Mouse (Mus musculus) lung, adult 2 months (tissue): Measurements from ENCODE around the gene Ddx31. TPM values are rescaled to one million over a fixed set of nuclear protein-coding genes. Genes with fewer than 3 reads are reported as not detected.

Experiments
- DNase-seq: peaks from one replicate; pipeline ENCODE4 v3.0.0; 2022
- H3K4me1 ChIP-seq: fragments of 200-500 bp; 2 replicates; pipeline ENCODE4 v1.6.1; 2011; ENCODE audit warnings: low read length; ENCODE audit not compliant: control insufficient read depth, insufficient read depth
- H3K4me3 ChIP-seq: fragments of 200-500 bp; replicated peaks from 2 replicates; pipeline ENCODE3; 2011; ENCODE audit warnings: low read depth, mild to moderate bottlenecking, control low read depth, low read length; ENCODE audit errors: extremely low read depth
- CTCF ChIP-seq: fragments of 200-500 bp; IDR thresholded peaks from 2 replicates; pipeline ENCODE4 v1.5.1; 2011; ENCODE audit warnings: mild to moderate bottlenecking, low read length, control low read depth; ENCODE audit not compliant: insufficient read depth
- POLR2A ChIP-seq: fragments of 200-500 bp; IDR thresholded peaks from 2 replicates; pipeline ENCODE4 v1.6.1; 2011; ENCODE audit warnings: low read depth, mild to moderate bottlenecking, control low read depth, low read length, borderline replicate concordance; ENCODE audit errors: extremely low read depth
- WGBS: fragments of 180-500 bp; shearing (Covaris S2); methylation state at CpG from one replicate; pipeline ENCODE4 v1.1.7; 2018; 5-methylcytosine and 5-hydroxymethylcytosine counted together
- polyA plus RNA-seq: library from polyadenylated mRNA; depleted of rRNA; stranded (reverse); fragments of >200 nt; gene quantifications from 2 replicates; pipeline ENCODE4 v1.2.3, GENCODE M21; 2012

The Ddx31 gene
- polyA plus RNA-seq, 1 experiment = 3.8 TPM

GRCm38 (mm10) chr2:28916513-28916865, 76.3 kb downstream of the Ddx31 start, which contains the start of gene Barhl1:
Gene Barhl1, minus strand, starts transcription at chr2:28916668.
- WGBS = 9% methylated on average over 18 of the region's 18 CpGs
- TF ChIP-seq POLR2A = no peak
- TF ChIP-seq CTCF = no peak
- H3K4me3 ChIP-seq = no peak within 1 kb of the TSS
- no peaks in the 10 kb centered on the region for H3K4me1 ChIP-seq
- DNase-seq = no peak

- no peak overlapping the region for H3K4me3 ChIP-seq
- DNase-seq = no peak
- WGBS = 21% methylated on average over 11 of the region's 11 CpGs
- TF ChIP-seq POLR2A = no peak
- TF ChIP-seq CTCF = no peak
- no peaks in the 10 kb centered on the region for H3K4me1 ChIP-seq
Observed at GRCm38 (mm10) chr2:28917156-28917517, 76.9 kb downstream of the Ddx31 start.

- no peak for DNase-seq
- Histone ChIP-seq H3K4me1 (no peaks in the 10 kb centered on the region), H3K4me3 (no peak overlapping the region)
- 4% methylated on average over 72 of the region's 73 CpGs for WGBS
- TF ChIP-seq POLR2A (no peak), CTCF (no peak)
Observed at GRCm38 (mm10) chr2:28917518-28918361, 77.5 kb downstream of the Ddx31 start.

- no peak overlapping the region for H3K4me3 ChIP-seq
- DNase-seq = no peak
- H3K4me1 ChIP-seq = no peaks in the 10 kb centered on the region
- no peak for TF ChIP-seq POLR2A
- WGBS = 1% methylated on average over 4 of the region's 4 CpGs
Observed at GRCm38 (mm10) chr2:28919001-28919400, 78.8 kb downstream of the Ddx31 start.

- WGBS = 4% methylated on average over 4 of the region's 4 CpGs
- no peaks in the 10 kb centered on the region for H3K4me1 ChIP-seq
- DNase-seq = peak; percentile 45
- TF ChIP-seq CTCF = peak; percentile 92
- no peak for TF ChIP-seq POLR2A
- H3K4me3 ChIP-seq = no peak overlapping the region
Observed at GRCm38 (mm10) chr2:28923912-28924311, 83.7 kb downstream of the Ddx31 start.

GRCm38 (mm10) chr2:28930571-28930970, 90.4 kb downstream of the Ddx31 start:
- Histone ChIP-seq H3K4me3 (no peak overlapping the region), H3K4me1 (no peaks in the 10 kb centered on the region)
- WGBS = 85% methylated on average over 3 of the region's 3 CpGs
- no peak for DNase-seq
- TF ChIP-seq POLR2A = no peak
- no peak for TF ChIP-seq CTCF

- Histone ChIP-seq H3K4me1 (no peaks in the 10 kb centered on the region), H3K4me3 (no peak overlapping the region)
- DNase-seq = no peak
- TF ChIP-seq CTCF (no peak), POLR2A (no peak)
- WGBS = 54% methylated on average over 7 of the region's 7 CpGs
Observed at GRCm38 (mm10) chr2:28938997-28939396, 98.8 kb downstream of the Ddx31 start.

GRCm38 (mm10) chr2:28943666-28944516, 103.7 kb downstream of the Ddx31 start:
- Histone ChIP-seq H3K4me1 (no peaks in the 10 kb centered on the region), H3K4me3 (no peak overlapping the region)
- TF ChIP-seq POLR2A (no peak), CTCF (no peak)
- WGBS = 65% methylated on average over 30 of the region's 30 CpGs
- no peak for DNase-seq

- WGBS = 74% methylated on average over 6 of the region's 6 CpGs
- DNase-seq = no peak
- H3K4me3 ChIP-seq = no peak overlapping the region
- TF ChIP-seq POLR2A (no peak), CTCF (no peak)
- H3K4me1 ChIP-seq = no peaks in the 10 kb centered on the region
Observed at GRCm38 (mm10) chr2:28945388-28945787, 105.2 kb downstream of the Ddx31 start.
